Mouse (Mus musculus) CH12.LX (cell line): Measurements from ENCODE around the gene Btbd19. TPM values are rescaled to one million over a fixed set of nuclear protein-coding genes. Genes with fewer than 3 reads are reported as not detected.
A peak's percentile ranks its signal among the peaks of the same experiment; 100 is the strongest.

Experiments
- DNase-seq: peaks from one replicate; pipeline ENCODE4 v3.0.0-alpha.2; 2013; ENCODE audit errors: extremely low read depth
- H3K27ac ChIP-seq: 2 replicates; pipeline ENCODE4 v1.5.1; 2012; ENCODE audit warnings: low read depth, mild to moderate bottlenecking, control low read depth, moderate library complexity; ENCODE audit not compliant: insufficient read depth
- H3K27me3 ChIP-seq: replicated peaks from 2 replicates; pipeline ENCODE3; 2012; ENCODE audit warnings: inconsistent platforms
- H3K36me3 ChIP-seq, 2 experiments: replicated peaks in 1 of 2; 2 replicates each; pipeline versions ENCODE3 to v1.6.1; 2012; ENCODE audit warnings: inconsistent platforms in 1 of 2, low read length in 1 of 2, mild to moderate bottlenecking in 1 of 2, mixed read lengths in 1 of 2, moderate library complexity in 1 of 2; ENCODE audit not compliant: control insufficient read depth in 1 of 2, insufficient read depth in 1 of 2
- H3K4me1 ChIP-seq, 2 experiments: 2 replicates each; pipeline ENCODE4 v1.6.1; 2012; ENCODE audit warnings: inconsistent platforms in 1 of 2, moderate library complexity in 1 of 2; ENCODE audit not compliant: insufficient read depth in 2 of 2, control insufficient read depth in 1 of 2
- H3K4me2 ChIP-seq: 2 replicates; pipeline ENCODE4 v1.6.1; 2012; ENCODE audit warnings: low read depth, mild to moderate bottlenecking, control low read depth; ENCODE audit not compliant: poor library complexity, insufficient read depth, severe bottlenecking
- H3K4me3 ChIP-seq, 3 experiments: fragments of 150-350 bp in 1 of 3; sonication (generic) in 1 of 3; replicated peaks in 1 of 3; 2 replicates each; pipeline versions ENCODE3 to v1.5.1; 2011 to 2012; ENCODE audit warnings: low read depth in 2 of 3, low read length in 2 of 3, mild to moderate bottlenecking in 2 of 3, moderate library complexity in 2 of 3, control low read depth in 1 of 3, improper control_type of control experiment in 1 of 3, inconsistent platforms in 1 of 3, mixed read lengths in 1 of 3; ENCODE audit not compliant: poor library complexity in 1 of 3
- H3K79me2 ChIP-seq: replicated peaks from 2 replicates; pipeline ENCODE4 v1.6.1; 2012; ENCODE audit warnings: mild to moderate bottlenecking, moderate library complexity; ENCODE audit not compliant: control insufficient read depth, poor library complexity, insufficient read depth, severe bottlenecking; ENCODE audit errors: extremely low read depth
- H3K9ac ChIP-seq: 2 replicates; pipeline ENCODE4 v1.6.1; 2012; ENCODE audit warnings: low read depth, mild to moderate bottlenecking, control low read depth, moderate library complexity; ENCODE audit not compliant: insufficient read depth
- H3K9me3 ChIP-seq: replicated peaks from 2 replicates; pipeline ENCODE3; 2012; ENCODE audit warnings: low read length, inconsistent platforms, mixed read lengths
- BHLHE40 ChIP-seq: IDR thresholded peaks from 2 replicates; pipeline ENCODE4 v1.6.1; 2011; ENCODE audit warnings: mild to moderate bottlenecking, low read depth, low read length, improper control_type of control experiment
- CHD1 ChIP-seq: IDR thresholded peaks from 2 replicates; pipeline ENCODE4 v1.6.1; 2012; ENCODE audit warnings: low read depth, low read length, improper control_type of control experiment, inconsistent platforms
- E2F4 ChIP-seq: IDR thresholded peaks from 2 replicates; pipeline ENCODE4 v1.6.1; 2011; ENCODE audit warnings: low read depth, low read length, improper control_type of control experiment; ENCODE audit not compliant: insufficient replicate concordance
- ELF1 ChIP-seq: IDR thresholded peaks from 2 replicates; pipeline ENCODE4 v1.6.1; 2014; ENCODE audit warnings: low read depth, mild to moderate bottlenecking, inconsistent platforms, low read length, improper control_type of control experiment
- EP300 ChIP-seq: IDR thresholded peaks from 2 replicates; pipeline ENCODE4 v1.6.1; 2011; ENCODE audit warnings: low read length, improper control_type of control experiment
- GABPA ChIP-seq: IDR thresholded peaks from 2 replicates; pipeline ENCODE4 v1.6.1; 2012; ENCODE audit warnings: low read depth, low read length, improper control_type of control experiment, inconsistent platforms; ENCODE audit not compliant: insufficient replicate concordance
- HCFC1 ChIP-seq: IDR thresholded peaks from 2 replicates; pipeline ENCODE4 v1.6.1; 2012; ENCODE audit warnings: low read depth, mild to moderate bottlenecking, inconsistent platforms, low read length, improper control_type of control experiment
- IRF4 ChIP-seq: IDR thresholded peaks from 2 replicates; pipeline ENCODE4 v1.6.1; 2014; ENCODE audit warnings: low read depth, mild to moderate bottlenecking, inconsistent platforms, low read length, improper control_type of control experiment
- JUND ChIP-seq: conservative IDR thresholded peaks from 2 replicates; pipeline ENCODE4 v1.6.1; 2011; ENCODE audit warnings: low read depth, low read length, improper control_type of control experiment
- MAFK ChIP-seq: IDR thresholded peaks from 2 replicates; pipeline ENCODE4 v1.6.1; 2011; ENCODE audit warnings: low read length, improper control_type of control experiment; ENCODE audit not compliant: insufficient replicate concordance
- MAZ ChIP-seq: IDR thresholded peaks from 2 replicates; pipeline ENCODE4 v1.6.1; 2012; ENCODE audit warnings: low read depth, mild to moderate bottlenecking, inconsistent platforms, low read length, improper control_type of control experiment, moderate library complexity
- MXI1 ChIP-seq: IDR thresholded peaks from 2 replicates; pipeline ENCODE4 v1.6.1; 2011; ENCODE audit warnings: mild to moderate bottlenecking, low read depth, low read length, improper control_type of control experiment
- MYC ChIP-seq: IDR thresholded peaks from 2 replicates; pipeline ENCODE4 v1.6.1; 2011; ENCODE audit warnings: low read depth, mild to moderate bottlenecking, improper control_type of control experiment, low read length
- NELFE ChIP-seq: IDR thresholded peaks from 2 replicates; pipeline ENCODE4 v1.6.1; 2011; ENCODE audit warnings: low read depth, low read length, improper control_type of control experiment
- POLR2A ChIP-seq: IDR thresholded peaks from 2 replicates; pipeline ENCODE4 v1.6.1; 2011; ENCODE audit warnings: low read depth, mild to moderate bottlenecking, improper control_type of control experiment, low read length
- RCOR1 ChIP-seq: conservative IDR thresholded peaks from 2 replicates; pipeline ENCODE4 v1.6.1; 2012; ENCODE audit warnings: low read depth, mild to moderate bottlenecking, inconsistent platforms, low read length, improper control_type of control experiment
- SMC3 ChIP-seq: IDR thresholded peaks from 2 replicates; pipeline ENCODE4 v1.6.1; 2011; ENCODE audit warnings: low read depth, low read length, improper control_type of control experiment
- TCF12 ChIP-seq: IDR thresholded peaks from 2 replicates; pipeline ENCODE4 v1.6.1; 2014; ENCODE audit warnings: low read depth, mild to moderate bottlenecking, inconsistent platforms, low read length, improper control_type of control experiment
- UBTF ChIP-seq: IDR thresholded peaks from 2 replicates; pipeline ENCODE4 v1.6.1; 2012; ENCODE audit warnings: low read depth, mild to moderate bottlenecking, inconsistent platforms, low read length, improper control_type of control experiment, moderate library complexity
- ZKSCAN1 ChIP-seq: IDR thresholded peaks from 2 replicates; pipeline ENCODE4 v1.6.1; 2012; ENCODE audit warnings: low read depth, inconsistent platforms, low read length, improper control_type of control experiment, borderline replicate concordance
- dilution Hi-C: fragments of 300-500 bp; cut with MboI; formaldehyde crosslinking; loops from 2 replicates; pipeline ENCODE4 v1.14.3; 2020; ENCODE audit warnings: low sequenced_read_pairs; ENCODE audit not compliant: extremely low pct_unique_long_range_greater_than_20kb, extremely low pct_ligation_motif_present
- in situ Hi-C: fragments of 300-500 bp; cut with MboI; formaldehyde crosslinking; loops from 3 replicates; pipeline ENCODE4 v1.14.3; 2019; ENCODE audit warnings: low sequenced_read_pairs, low pct_ligation_motif_present, low pct_unique_long_range_greater_than_20kb, mixed read lengths
- polyA plus RNA-seq: library from polyadenylated mRNA; unstranded; fragments of >175 nt; gene quantifications from 2 replicates; pipeline ENCODE4 v1.2.1, GENCODE M21; 2012; ENCODE audit warnings: low read depth; ENCODE audit not compliant: insufficient read length
- total RNA-seq, 2 experiments: library from RNA; depleted of rRNA; stranded (reverse); fragments of 300-350 nt in 1 of 2; fragments of >200 nt in 1 of 2; gene quantifications; 2 replicates each; pipeline ENCODE4 v1.2.3; 2012 to 2014

The Btbd19 gene
- total and polyA plus RNA-seq, 3 experiments, result 31.5 to 51.1 (median 36.3) TPM

- in situ Hi-C loops, result no loop called here
- no peak overlapping the region for H3K4me3 ChIP-seq
- no peaks in the 10 kb centered on the region for H3K79me2 ChIP-seq
- H3K36me3 ChIP-seq, result no peaks in the 10 kb centered on the region
- no peaks in the 10 kb centered on the region for H3K27me3 ChIP-seq
- DNase-seq, result no peak
- dilution Hi-C loops, result no loop called here
- H3K9me3 ChIP-seq, result no peaks in the 10 kb centered on the region
- H3K4me1 ChIP-seq, result peaks cover 0 to 7% of the 10 kb centered on the region in 2 experiments; a peak in 2 of 4 replicates
- TF ChIP-seq ELF1, result no peak
- TF ChIP-seq GABPA, result no peak
- no peak for TF ChIP-seq BHLHE40
- no peak for TF ChIP-seq HCFC1
- no peak for TF ChIP-seq SMC3
- TF ChIP-seq NELFE, result no peak
- no peak for TF ChIP-seq IRF4
- no peak for TF ChIP-seq UBTF
- no peak for TF ChIP-seq CHD1
- TF ChIP-seq MYC, result no peak
- no peak for TF ChIP-seq MAFK
- TF ChIP-seq ZKSCAN1, result no peak
- TF ChIP-seq E2F4, result no peak
- TF ChIP-seq TCF12, result no peak
- H3K27ac ChIP-seq, result no peak overlapping the region
- no peak overlapping the region for H3K4me2 ChIP-seq
- no peak overlapping the region for H3K9ac ChIP-seq
Measured at GRCm38 (mm10) chr4:117097969-117098763, 27.4 kb downstream of the Btbd19 start.

GRCm38 (mm10) chr4:117096666-117097065 is 28.9 kb downstream of the Btbd19 start:
- no peaks in the 10 kb centered on the region for H3K79me2 ChIP-seq
- in situ Hi-C loops, result no loop called here
- no peak for DNase-seq
- no peaks in the 10 kb centered on the region for H3K36me3 ChIP-seq
- H3K4me1 ChIP-seq, result peaks cover 0 to 6% of the 10 kb centered on the region in 2 experiments; a peak in 2 of 4 replicates
- no peak overlapping the region for H3K27ac ChIP-seq
- dilution Hi-C loops, result no loop called here
- H3K9ac ChIP-seq, result no peak overlapping the region
- no peaks in the 10 kb centered on the region for H3K27me3 ChIP-seq
- no peak for TF ChIP-seq EP300
- TF ChIP-seq ZKSCAN1, result no peak
- no peak for TF ChIP-seq POLR2A
- no peak for TF ChIP-seq MXI1
- no peak for TF ChIP-seq MAZ
- TF ChIP-seq RCOR1, result no peak
- TF ChIP-seq UBTF, result no peak
- no peak for TF ChIP-seq E2F4
- no peak for TF ChIP-seq GABPA
- no peak for TF ChIP-seq TCF12
- no peak for TF ChIP-seq JUND
- TF ChIP-seq, all 38 proteins: peak for 0
- Histone ChIP-seq H3K4me2 (0 out of 2 replicates have a peak overlapping the region, but pooled peaks have one; percentile 61), H3K9me3 (no peaks in the 10 kb centered on the region), H3K4me3 (no peak overlapping the region)
